43 mouse cellular contexts compared by ENCODE assay signal in genomic region chr3:83050661-83051060, GRCm38 (mm10). TPM values are rescaled to one million over a fixed set of nuclear protein-coding genes. Genes with fewer than 3 reads are reported as not detected.
"Had no signal": no experiment of that assay in that cellular context is flagged by ENCODE, and none has a peak within 500 bp of the region (broad histone marks: within the 10 kb centered on the region; RNA-seq: fewer than 3 reads in every experiment).

No protein-coding gene starts in this region.

- H3K27ac ChIP-seq: left cerebral cortex, adult 2 months; limb, embryonic 10.5 days; limb, embryonic 12.5 days; limb, embryonic 13.5 days; limb, embryonic 15.5 days; liver, embryonic 12.5 days; liver, embryonic 14.5 days; lung, embryonic 15.5 days; macrophage; midbrain, embryonic 10.5 days; midbrain, embryonic 12.5 days; midbrain, embryonic 13.5 days; neural tube, embryonic 12.5 days; neural tube, embryonic 13.5 days had no signal

- H3K36me3 ChIP-seq: limb, embryonic 10.5 days; limb, embryonic 12.5 days; limb, embryonic 13.5 days; limb, embryonic 15.5 days; liver, embryonic 12.5 days; liver, embryonic 15.5 days; lung, embryonic 15.5 days; midbrain, embryonic 10.5 days; midbrain, embryonic 12.5 days; midbrain, embryonic 13.5 days; neural tube, embryonic 12.5 days; neural tube, embryonic 13.5 days had no signal

- H3K9ac ChIP-seq: limb, embryonic 12.5 days; limb, embryonic 13.5 days; limb, embryonic 15.5 days; liver, embryonic 12.5 days; liver, embryonic 13.5 days; liver, embryonic 14.5 days; liver, embryonic 15.5 days; lung, embryonic 14.5 days; lung, embryonic 15.5 days; midbrain, embryonic 12.5 days; midbrain, embryonic 13.5 days; neural tube, embryonic 12.5 days; neural tube, embryonic 13.5 days had no signal

- H3K4me2 ChIP-seq: limb, embryonic 12.5 days; limb, embryonic 13.5 days; limb, embryonic 15.5 days; liver, embryonic 12.5 days; liver, embryonic 13.5 days; liver, embryonic 15.5 days; lung, embryonic 14.5 days; lung, embryonic 15.5 days; midbrain, embryonic 11.5 days; midbrain, embryonic 12.5 days; midbrain, embryonic 13.5 days; neural tube, embryonic 12.5 days; neural tube, embryonic 13.5 days had no signal

- H3K27me3 ChIP-seq: limb, embryonic 12.5 days; limb, embryonic 13.5 days; limb, embryonic 15.5 days; liver, embryonic 12.5 days; liver, embryonic 13.5 days; liver, embryonic 15.5 days; lung, embryonic 15.5 days; midbrain, embryonic 12.5 days; midbrain, embryonic 13.5 days; neural tube, embryonic 12.5 days; neural tube, embryonic 13.5 days had no signal

- ATAC-seq: lung, postnatal 0 days; midbrain, embryonic 13.5 days; midbrain, embryonic 16.5 days had no signal

- H3K4me3 ChIP-seq: left cerebral cortex, adult 2 months; limb, embryonic 10.5 days; limb, embryonic 12.5 days; limb, embryonic 13.5 days; limb, embryonic 15.5 days; liver, embryonic 12.5 days; liver, embryonic 13.5 days; liver, embryonic 15.5 days; lung, embryonic 15.5 days; megakaryocyte, embryonic 14.5 days; midbrain, embryonic 10.5 days; midbrain, embryonic 12.5 days; midbrain, embryonic 13.5 days; myocyte; neural tube, embryonic 12.5 days; neural tube, embryonic 13.5 days had no signal

- H3K9me3 ChIP-seq: limb, embryonic 10.5 days; limb, embryonic 12.5 days; limb, embryonic 13.5 days; limb, embryonic 15.5 days; liver, embryonic 12.5 days; liver, embryonic 13.5 days; liver, embryonic 15.5 days; lung, embryonic 15.5 days; megakaryocyte, embryonic 14.5 days; midbrain, embryonic 10.5 days; midbrain, embryonic 12.5 days; midbrain, embryonic 13.5 days; neural tube, embryonic 12.5 days; neural tube, embryonic 13.5 days had no signal

- H3K4me1 ChIP-seq: limb, embryonic 10.5 days; limb, embryonic 12.5 days; limb, embryonic 13.5 days; limb, embryonic 15.5 days; lung, embryonic 15.5 days; midbrain, embryonic 10.5 days; midbrain, embryonic 12.5 days; midbrain, embryonic 13.5 days; neural tube, embryonic 12.5 days; neural tube, embryonic 13.5 days had no signal

- DNase-seq: left cerebral cortex, postnatal 4 days; liver, embryonic 13.5 days; lung, adult 18-20 months; lung, adult 2 months; lung, embryonic 14.5 days; lung, postnatal 10 days; lung, postnatal 14 days; lung, postnatal 36 days; lung, postnatal 4 days; midbrain, embryonic 14.5 days had no signal

RNA-seq across cellular contexts. Expression of gene Fgb, which starts 1.0 kb away (rescaled TPM):
- total RNA-seq: left cerebral cortex, adult 18-20 months; left cerebral cortex, adult 2 months; left cerebral cortex, adult 8-10 months; left cerebral cortex, postnatal 10 days; left cerebral cortex, postnatal 14 days; left cerebral cortex, postnatal 25 days; left cerebral cortex, postnatal 36 days; left cerebral cortex, postnatal 4 days; megakaryocyte progenitor cell, adult 5-6 weeks; megakaryocyte, adult 5-6 weeks; megakaryocyte-erythroid progenitor cell, adult 5-6 weeks; midbrain, postnatal 0 days; monocyte, adult 5-6 weeks had no signal
- polyA plus RNA-seq: limb, embryonic 10.5 days; limb, embryonic 13.5 days; macrophage; midbrain, embryonic 10.5 days; midbrain, embryonic 11.5 days; midbrain, embryonic 12.5 days; midbrain, embryonic 14.5 days; midbrain, embryonic 16.5 days; midbrain, postnatal 0 days; myocyte; neural tube, embryonic 12.5 days had no signal

RNA-seq across cellular contexts. Expression of gene Fga, which starts 24.8 kb away (rescaled TPM):
- total RNA-seq: left cerebral cortex, adult 18-20 months; left cerebral cortex, adult 2 months; left cerebral cortex, adult 8-10 months; left cerebral cortex, postnatal 10 days; left cerebral cortex, postnatal 14 days; left cerebral cortex, postnatal 25 days; left cerebral cortex, postnatal 36 days; left cerebral cortex, postnatal 4 days; megakaryocyte progenitor cell, adult 5-6 weeks; megakaryocyte, adult 5-6 weeks; megakaryocyte-erythroid progenitor cell, adult 5-6 weeks; midbrain, postnatal 0 days; monocyte, adult 5-6 weeks had no signal
- polyA plus RNA-seq: limb, embryonic 10.5 days; limb, embryonic 11.5 days; macrophage; midbrain, embryonic 10.5 days; midbrain, embryonic 11.5 days; midbrain, embryonic 12.5 days; midbrain, embryonic 16.5 days; midbrain, postnatal 0 days; myocyte; neural tube, embryonic 11.5 days had no signal

RNA-seq across cellular contexts. Expression of gene Fgg, which starts 43.1 kb away (rescaled TPM):
- total RNA-seq: left cerebral cortex, adult 18-20 months; left cerebral cortex, adult 2 months; left cerebral cortex, adult 8-10 months; left cerebral cortex, postnatal 10 days; left cerebral cortex, postnatal 14 days; left cerebral cortex, postnatal 25 days; left cerebral cortex, postnatal 36 days; left cerebral cortex, postnatal 4 days; megakaryocyte progenitor cell, adult 5-6 weeks; megakaryocyte, adult 5-6 weeks; megakaryocyte-erythroid progenitor cell, adult 5-6 weeks; midbrain, postnatal 0 days; monocyte, adult 5-6 weeks had no signal
- polyA plus RNA-seq: limb, embryonic 12.5 days; lung, embryonic 14.5 days; macrophage; midbrain, embryonic 11.5 days; midbrain, embryonic 12.5 days; midbrain, embryonic 14.5 days; midbrain, embryonic 16.5 days; myocyte; neural tube, embryonic 12.5 days; neural tube, embryonic 13.5 days had no signal
